Mouse (Mus musculus): Measurements from ENCODE around the gene Cdca5. TPM values are rescaled to one million over a fixed set of nuclear protein-coding genes. Genes with fewer than 3 reads are reported as not detected.
"Not testable (repeated sequence)": the region's sequence is repeated elsewhere in the genome, so short reads cannot be mapped to it uniquely, and the experiment has no call there.

The Cdca5 gene
- polyA plus RNA-seq, 1 experiment from 2014 or later, result 16.1 TPM

GRCm38 (mm10) chr19:6123330-6123729, 38.5 kb downstream of the Cdca5 start:
- Histone ChIP-seq H3K27ac (no peak overlapping the region), H3K27me3 (ENCODE audit: insufficient read depth, low read length) (no peaks in the 10 kb centered on the region), H3K9ac (ENCODE audit: low read depth, low read length) (no peak overlapping the region), H3K4me1 (replicated peaks; ENCODE audit: insufficient read depth, low read length) (no peaks in the 10 kb centered on the region; the same call in 1 of the 2 replicates), H3K4me3 (replicated peaks; ENCODE audit: low read depth, low read length) (no peak overlapping the region), H3K36me3 (ENCODE audit: insufficient read depth, low read length) (no peaks in the 10 kb centered on the region), H3K4me2 (ENCODE audit: low read length) (no peak overlapping the region), H3K9me3 (replicated peaks; ENCODE audit: low read length) (no peaks in the 10 kb centered on the region)
- WGBS, result 75% methylated on average over 8 of the region's 8 CpGs
- TF ChIP-seq CTCF (IDR thresholded peaks at IDR 0.05; ENCODE audit: low read depth), result no peak
- DNase-seq (ENCODE audit: low spot score) (no peak), ATAC-seq (replicated peaks; ENCODE audit: low FRiP score, low read depth) (no peak)

- H3K9ac ChIP-seq (ENCODE audit: low read depth, low read length), result no peak overlapping the region
- no peak overlapping the region for H3K27ac ChIP-seq
- DNase-seq (ENCODE audit: low spot score), result no peak
- H3K4me2 ChIP-seq (ENCODE audit: low read length), result no peak overlapping the region
- H3K4me1 ChIP-seq (replicated peaks; ENCODE audit: insufficient read depth, low read length), result no peaks in the 10 kb centered on the region; the same call in 1 of the 2 replicates
- ATAC-seq (replicated peaks; ENCODE audit: low FRiP score, low read depth), result no peak
- H3K4me3 ChIP-seq (replicated peaks; ENCODE audit: low read depth, low read length), result no peak overlapping the region
- WGBS, result 80% methylated on average over 2 of the region's 2 CpGs
- TF ChIP-seq CTCF (IDR thresholded peaks at IDR 0.05; ENCODE audit: low read depth), result no peak
- H3K36me3 ChIP-seq (ENCODE audit: insufficient read depth, low read length), result no peaks in the 10 kb centered on the region
- no peaks in the 10 kb centered on the region for H3K27me3 ChIP-seq (ENCODE audit: insufficient read depth, low read length)
- H3K9me3 ChIP-seq (replicated peaks; ENCODE audit: low read length), result no peaks in the 10 kb centered on the region
Observed at GRCm38 (mm10) chr19:6124898-6125297, 40.1 kb downstream of the Cdca5 start.

DNA sequence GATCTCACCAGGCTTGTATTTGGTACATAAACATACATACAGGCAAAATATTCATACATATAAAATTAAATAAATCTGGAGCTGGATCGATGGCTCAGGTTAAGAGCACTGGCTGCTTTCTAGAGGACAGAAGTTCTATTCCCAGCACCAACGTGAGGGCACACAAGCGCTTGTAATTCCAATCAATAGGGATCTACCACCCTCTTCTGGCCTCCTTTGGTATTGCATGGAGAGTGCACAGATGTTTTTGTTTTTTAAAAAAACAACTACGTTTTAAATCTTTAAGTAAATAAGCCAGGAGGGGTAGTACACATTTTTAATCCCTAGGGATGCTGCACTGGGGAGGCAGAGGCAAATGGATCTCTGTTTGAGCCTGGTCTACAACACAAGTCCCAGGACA, 41.5 kb downstream of the Cdca5 start:
- DNase-seq (ENCODE audit: low spot score), result peak; percentile 55
- TF ChIP-seq CTCF (IDR thresholded peaks at IDR 0.05; ENCODE audit: low read depth), result peak; percentile 86
- no peaks in the 10 kb centered on the region for H3K27me3 ChIP-seq (ENCODE audit: insufficient read depth, low read length)
- H3K27ac ChIP-seq, result no peak overlapping the region
- H3K9me3 ChIP-seq (replicated peaks; ENCODE audit: low read length), result no peaks in the 10 kb centered on the region
- H3K36me3 ChIP-seq (ENCODE audit: insufficient read depth, low read length), result no peaks in the 10 kb centered on the region
- 23% methylated on average over 4 of the region's 4 CpGs for WGBS
- ATAC-seq (replicated peaks; ENCODE audit: low FRiP score, low read depth), result no peak
- H3K9ac ChIP-seq (ENCODE audit: low read depth, low read length), result no peak overlapping the region
- no peak overlapping the region for H3K4me3 ChIP-seq (replicated peaks; ENCODE audit: low read depth, low read length)
- no peak overlapping the region for H3K4me2 ChIP-seq (ENCODE audit: low read length)
- H3K4me1 ChIP-seq (replicated peaks; ENCODE audit: insufficient read depth, low read length), result no peaks in the 10 kb centered on the region; the same call in 1 of the 2 replicates

DNA sequence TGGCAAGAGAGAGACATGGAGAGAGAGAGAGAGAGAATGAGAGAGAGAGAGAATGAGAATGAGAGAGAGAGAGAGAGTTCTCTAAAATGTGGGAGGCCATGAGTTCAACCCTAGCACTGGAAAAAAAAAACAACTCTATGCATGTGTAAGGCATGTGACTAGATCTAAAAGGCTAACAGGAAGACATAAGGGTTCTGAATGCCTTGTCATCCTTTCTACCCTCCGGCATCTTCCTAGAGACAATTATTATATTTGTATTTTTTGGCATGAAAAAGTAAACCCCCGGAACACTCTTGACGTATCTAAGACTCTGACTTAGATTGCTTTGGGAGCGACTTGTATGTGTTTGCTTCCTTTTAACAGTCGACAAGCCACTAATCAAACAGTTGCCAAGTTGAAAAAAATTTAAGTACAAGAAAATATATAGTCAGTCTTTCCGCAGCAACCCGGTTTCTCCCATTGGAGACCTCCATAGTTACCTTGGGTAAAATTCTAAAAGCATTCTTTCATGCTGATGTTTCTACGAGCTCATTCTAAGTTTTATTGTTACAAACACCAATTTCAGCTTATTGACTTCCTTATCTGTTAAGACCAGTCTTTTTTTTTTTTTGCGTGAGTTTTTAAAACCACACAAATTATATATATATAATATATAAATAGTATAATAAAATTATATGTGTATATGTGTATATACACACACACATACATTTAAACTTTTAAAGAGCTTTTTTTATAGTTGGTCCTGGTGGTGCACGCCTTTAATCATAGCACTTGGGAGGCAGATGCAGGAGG, 42.2 kb downstream of the Cdca5 start:
- Histone ChIP-seq H3K9me3 (replicated peaks; ENCODE audit: low read length) (no peaks in the 10 kb centered on the region), H3K4me2 (ENCODE audit: low read length) (peak overlapping the region; percentile 56), H3K4me3 (replicated peaks; ENCODE audit: low read depth, low read length) (peak overlapping the region; percentile 35), H3K27me3 (ENCODE audit: insufficient read depth, low read length) (no peaks in the 10 kb centered on the region), H3K9ac (ENCODE audit: low read depth, low read length) (no peak overlapping the region; the same call in 1 of the 2 replicates), H3K4me1 (replicated peaks; ENCODE audit: insufficient read depth, low read length) (no peaks in the 10 kb centered on the region; the same call in 1 of the 2 replicates), H3K27ac (peak overlapping the region; percentile 92; the same call in 1 of the 2 replicates), H3K36me3 (ENCODE audit: insufficient read depth, low read length) (no peaks in the 10 kb centered on the region)
- DNase-seq (ENCODE audit: low spot score) (no peak), ATAC-seq (replicated peaks; ENCODE audit: low FRiP score, low read depth) (no peak)
- 58% methylated on average over 10 of the region's 10 CpGs for WGBS
- no peak for TF ChIP-seq CTCF (IDR thresholded peaks at IDR 0.05; ENCODE audit: low read depth)

- DNase-seq (ENCODE audit: low spot score) (peak; percentile 98), ATAC-seq (replicated peaks; ENCODE audit: low FRiP score, low read depth) (peak; percentile 92)
- Histone ChIP-seq H3K27ac (peak within 1 kb of the TSS; percentile 92), H3K4me3 (replicated peaks; ENCODE audit: low read depth, low read length) (peak within 1 kb of the TSS; percentile 35), H3K27me3 (ENCODE audit: insufficient read depth, low read length) (no peaks in the 10 kb centered on the region), H3K4me2 (ENCODE audit: low read length) (peak within 1 kb of the TSS; percentile 56), H3K4me1 (replicated peaks; ENCODE audit: insufficient read depth, low read length) (no peaks in the 10 kb centered on the region; the same call in 1 of the 2 replicates), H3K9me3 (replicated peaks; ENCODE audit: low read length) (no peaks in the 10 kb centered on the region), H3K36me3 (ENCODE audit: insufficient read depth, low read length) (no peaks in the 10 kb centered on the region), H3K9ac (ENCODE audit: low read depth, low read length) (peak within 1 kb of the TSS; percentile 56)
- under 1% methylated on average over 32 of the region's 32 CpGs for WGBS
- 0 out of 2 replicates have a peak, but pooled peaks have one; percentile 5 for TF ChIP-seq CTCF (IDR thresholded peaks at IDR 0.05; ENCODE audit: low read depth)
Observed at GRCm38 (mm10) chr19:6127760-6128341, 43.1 kb downstream of the Cdca5 start, which contains the start of gene Snx15. Gene Snx15, minus strand, starts transcription at chr19:6128304.

GRCm38 (mm10) chr19:6130414-6131128, 45.8 kb downstream of the Cdca5 start:
- not testable (repeated sequence) for H3K36me3 ChIP-seq (ENCODE audit: insufficient read depth, low read length); ATAC-seq (replicated peaks; ENCODE audit: low FRiP score, low read depth); H3K4me3 ChIP-seq (replicated peaks; ENCODE audit: low read depth, low read length); H3K27me3 ChIP-seq (ENCODE audit: insufficient read depth, low read length); H3K27ac ChIP-seq; H3K4me1 ChIP-seq (replicated peaks; ENCODE audit: insufficient read depth, low read length); DNase-seq (ENCODE audit: low spot score); H3K4me2 ChIP-seq (ENCODE audit: low read length); H3K9ac ChIP-seq (ENCODE audit: low read depth, low read length); H3K9me3 ChIP-seq (replicated peaks; ENCODE audit: low read length)
- 81% methylated on average over 7 of the region's 7 CpGs for WGBS
